Mouse (Mus musculus) neural tube, embryonic 11.5 days (tissue): ENCODE results near the gene Jarid2. TPM values are rescaled to one million over a fixed set of nuclear protein-coding genes. Genes with fewer than 3 reads are reported as not detected.

ENCODE experiments used
- ATAC-seq: fragments of 200-750 bp; cut with Nextera tagmentation; 2 replicates; pipeline ENCODE4 v1.8.0; 2017; ENCODE audit warnings: moderate number of reproducible peaks, mild to moderate bottlenecking, moderate TSS enrichment, moderate library complexity; ENCODE audit not compliant: insufficient read depth, low FRiP score, low TSS enrichment
- DNase-seq: peaks from one replicate; pipeline ENCODE4 v3.0.0-alpha.2; 2015; ENCODE audit warnings: low spot score
- H3K27ac ChIP-seq: fragments of 300-500 bp; sonication (generic); 2 replicates; pipeline ENCODE4 v1.5.1; 2014; ENCODE audit warnings: low read depth, mild to moderate bottlenecking, low read length
- H3K27me3 ChIP-seq: fragments of 300-500 bp; sonication (generic); 2 replicates; pipeline ENCODE4 v1.6.1; 2014; ENCODE audit warnings: mild to moderate bottlenecking, low read length, mixed read lengths; ENCODE audit not compliant: control insufficient read depth, insufficient read depth
- H3K36me3 ChIP-seq: fragments of 300-500 bp; sonication (generic); 2 replicates; pipeline ENCODE4 v1.6.1; 2014; ENCODE audit warnings: mild to moderate bottlenecking, low read length, moderate library complexity, mixed read lengths; ENCODE audit not compliant: control insufficient read depth, insufficient read depth
- H3K4me1 ChIP-seq: fragments of 300-500 bp; sonication (generic); 2 replicates; pipeline ENCODE4 v1.6.1; 2014; ENCODE audit warnings: low read length, mixed read lengths; ENCODE audit not compliant: control insufficient read depth, insufficient read depth
- H3K4me2 ChIP-seq: fragments of 300-500 bp; sonication (generic); 2 replicates; pipeline ENCODE4 v1.6.1; 2014; ENCODE audit warnings: low read depth, mild to moderate bottlenecking, moderate library complexity
- H3K4me3 ChIP-seq: fragments of 300-500 bp; sonication (generic); 2 replicates; pipeline ENCODE4 v1.5.1; 2014; ENCODE audit warnings: low read depth, low read length
- H3K9ac ChIP-seq: fragments of 300-500 bp; sonication (generic); 2 replicates; pipeline ENCODE4 v1.6.1; 2014; ENCODE audit warnings: mild to moderate bottlenecking, low read length
- H3K9me3 ChIP-seq: fragments of 300-500 bp; sonication (generic); 2 replicates; pipeline ENCODE4 v1.6.1; 2016; ENCODE audit warnings: low read length; ENCODE audit not compliant: control insufficient read depth
- WGBS: fragments of 180-500 bp; shearing (Covaris S2); extraction: QIAGEN DNeasy Blood & Tissue Kit; methylation state at CpG from one replicate; pipeline ENCODE4 v1.1.7; 2014; 5-methylcytosine and 5-hydroxymethylcytosine counted together
- polyA plus RNA-seq: library from polyadenylated mRNA; unstranded; fragments of >200 nt; fragmentation: Nextera tagmentation; extraction: Ambion mirVana; gene quantifications from 2 replicates; pipeline ENCODE4 v1.2.1, GENCODE M21; 2014

Jarid2 gene
- polyA plus RNA-seq, 1 experiment from 2014 or later, result 47.9 TPM

DNA sequence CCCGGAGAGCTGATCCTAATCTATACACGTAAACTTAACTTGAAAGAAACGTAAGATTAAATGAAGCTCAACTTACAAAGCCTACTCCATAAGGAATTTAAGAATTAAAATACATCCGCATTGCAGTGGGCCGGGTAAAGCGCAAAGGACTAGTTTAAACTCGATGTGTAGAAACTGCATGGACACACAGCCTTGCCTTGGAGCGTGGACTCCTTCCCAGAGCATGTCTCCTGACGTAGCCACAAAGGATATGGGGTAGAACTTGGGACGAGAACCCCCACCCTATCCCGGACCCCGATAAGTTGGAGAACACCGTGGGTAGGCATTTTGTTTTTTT lies 3.7 kb downstream of the Jarid2 start:
- DNase-seq (no peak), ATAC-seq (no peak)
- peaks cover 15% of the 10 kb centered on the region for H3K4me1 ChIP-seq
- no peaks in the 10 kb centered on the region for H3K27me3 ChIP-seq
- peak overlapping the region; percentile 73 for H3K4me2 ChIP-seq
- H3K9ac ChIP-seq, result peak overlapping the region; percentile 80
- WGBS, result 0% methylated on average over 13 of the region's 13 CpGs
- H3K9me3 ChIP-seq, result no peaks in the 10 kb centered on the region
- H3K4me3 ChIP-seq, result peak overlapping the region; percentile 72
- H3K36me3 ChIP-seq, result no peaks in the 10 kb centered on the region
- H3K27ac ChIP-seq, result peak overlapping the region; percentile 53; the same call in 1 of the 2 replicates

DNA sequence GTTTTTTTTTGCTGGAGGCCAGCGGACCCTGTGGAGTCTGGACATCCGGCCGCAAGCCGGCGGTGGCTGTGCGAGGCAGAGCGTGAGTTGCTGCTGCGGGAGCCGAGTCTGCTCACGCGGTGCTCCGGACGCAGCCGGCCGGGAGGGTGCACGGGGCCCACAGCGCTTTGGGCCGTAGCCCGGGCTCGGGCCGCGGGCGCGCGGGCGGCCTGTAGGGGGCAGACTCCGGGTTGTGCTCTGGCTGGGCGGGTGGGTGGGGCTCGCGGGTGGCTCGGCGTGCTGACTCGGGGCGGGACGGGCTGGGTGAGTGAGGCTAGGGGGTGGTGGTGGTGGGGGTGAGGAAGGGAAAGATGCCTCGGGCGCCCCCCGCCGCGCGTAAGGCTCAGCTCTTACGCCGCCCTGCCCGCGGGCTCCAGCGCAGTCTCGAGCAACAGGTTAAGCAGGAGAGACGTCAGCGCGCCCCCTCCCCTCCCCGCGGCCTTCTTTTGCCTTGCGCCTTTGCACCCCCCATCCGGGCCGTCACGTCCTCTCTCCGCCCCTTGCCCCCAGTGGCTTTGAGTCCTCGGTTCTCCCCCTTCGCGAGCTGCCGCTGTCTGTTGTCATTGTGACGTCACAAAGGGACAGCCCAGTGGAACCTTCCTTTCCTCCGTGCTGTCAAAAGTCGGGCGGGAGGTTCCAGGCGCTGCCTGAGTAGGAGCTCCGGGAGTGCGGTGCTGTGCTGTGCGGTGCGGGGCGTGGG lies 4.3 kb downstream of the Jarid2 start:
- Histone ChIP-seq H3K36me3 (no peaks in the 10 kb centered on the region), H3K9me3 (no peaks in the 10 kb centered on the region), H3K4me1 (peaks cover 15% of the 10 kb centered on the region), H3K27me3 (no peaks in the 10 kb centered on the region), H3K4me2 (peak overlapping the region; percentile 73), H3K27ac (peak overlapping the region; percentile 53), H3K9ac (peak overlapping the region; percentile 80), H3K4me3 (peak overlapping the region; percentile 72)
- peak; percentile 86 for DNase-seq
- peak; percentile 49 for ATAC-seq
- under 1% methylated on average over 60 of the region's 71 CpGs for WGBS

DNA sequence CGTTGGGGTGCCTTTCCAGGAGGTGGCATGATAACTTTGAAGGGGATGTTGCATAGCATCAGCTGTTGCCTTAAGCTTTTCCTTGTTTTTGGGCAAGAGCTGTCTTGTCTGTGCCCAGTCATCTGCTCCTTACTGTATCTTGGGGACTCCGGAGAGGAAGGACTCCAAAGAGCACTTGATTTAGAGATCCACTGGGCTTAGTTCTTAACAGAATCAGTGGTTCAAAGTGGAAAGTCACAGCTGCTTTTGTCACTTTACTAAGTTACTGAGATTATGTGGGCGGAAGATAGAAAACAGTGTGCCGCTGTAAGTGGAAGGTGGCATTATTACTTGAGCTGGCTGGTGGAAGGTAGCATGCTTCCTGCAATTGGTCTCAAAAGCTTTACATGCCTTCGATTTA lies 5.2 kb downstream of the Jarid2 start:
- no peaks in the 10 kb centered on the region for H3K27me3 ChIP-seq
- no peak overlapping the region for H3K27ac ChIP-seq
- H3K9ac ChIP-seq, result peak overlapping the region; percentile 80; the same call in 1 of the 2 replicates
- DNase-seq (no peak), ATAC-seq (no peak)
- no peaks in the 10 kb centered on the region for H3K9me3 ChIP-seq
- H3K4me3 ChIP-seq, result peak overlapping the region; percentile 72
- peak overlapping the region; percentile 73 for H3K4me2 ChIP-seq
- peaks cover 11% of the 10 kb centered on the region for H3K4me1 ChIP-seq
- H3K36me3 ChIP-seq, result no peaks in the 10 kb centered on the region
- 75% methylated on average over 5 of the region's 5 CpGs for WGBS

GRCm38 (mm10) chr13:44735088-44735690 lies 5.9 kb downstream of the Jarid2 start:
- Histone ChIP-seq H3K27ac (no peak overlapping the region), H3K9me3 (no peaks in the 10 kb centered on the region), H3K4me1 (peaks cover 11% of the 10 kb centered on the region), H3K36me3 (no peaks in the 10 kb centered on the region), H3K27me3 (no peaks in the 10 kb centered on the region), H3K4me2 (no peak overlapping the region), H3K9ac (no peak overlapping the region), H3K4me3 (no peak overlapping the region)
- 67% methylated on average over 1 of the region's 1 CpGs for WGBS
- ATAC-seq (no peak), DNase-seq (no peak)

DNA sequence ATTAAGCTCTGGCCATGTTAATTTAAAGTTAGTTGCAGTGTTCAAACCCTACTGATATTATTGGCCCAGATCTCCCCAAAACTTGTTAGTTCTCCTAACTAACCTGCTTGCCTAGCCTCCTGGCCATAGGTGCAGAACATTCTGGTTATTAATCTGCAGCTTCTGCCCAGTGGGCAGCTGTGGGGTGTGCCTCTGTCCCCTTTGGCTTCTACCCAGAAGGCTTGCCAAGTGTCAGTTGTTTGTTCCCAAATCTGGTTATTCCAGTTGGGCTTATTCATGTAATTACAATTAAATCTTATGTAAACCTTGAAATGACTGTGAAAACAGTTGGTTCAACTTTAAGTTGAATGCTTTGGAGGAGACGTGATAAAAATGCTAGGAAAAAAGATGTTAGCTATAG lies 8.0 kb downstream of the Jarid2 start:
- Histone ChIP-seq H3K9ac (no peak overlapping the region), H3K27ac (no peak overlapping the region), H3K36me3 (no peaks in the 10 kb centered on the region), H3K4me3 (no peak overlapping the region), H3K27me3 (no peaks in the 10 kb centered on the region), H3K9me3 (no peaks in the 10 kb centered on the region), H3K4me2 (no peak overlapping the region), H3K4me1 (peaks cover 11% of the 10 kb centered on the region)
- 96% methylated on average over 1 of the region's 1 CpGs for WGBS
- no peak for ATAC-seq
- no peak for DNase-seq

- 34% methylated on average over 3 of the region's 3 CpGs for WGBS
- Histone ChIP-seq H3K27me3 (no peaks in the 10 kb centered on the region), H3K4me2 (no peak overlapping the region), H3K36me3 (no peaks in the 10 kb centered on the region), H3K27ac (0 out of 2 replicates have a peak overlapping the region, but pooled peaks have one; percentile 75), H3K4me1 (peaks cover 37% of the 10 kb centered on the region), H3K9ac (no peak overlapping the region), H3K4me3 (no peak overlapping the region), H3K9me3 (no peaks in the 10 kb centered on the region)
- ATAC-seq, result peak; percentile 89
- peak; percentile 79 for DNase-seq
Observed at GRCm38 (mm10) chr13:44751780-44752179, 22.5 kb downstream of the Jarid2 start.

DNA sequence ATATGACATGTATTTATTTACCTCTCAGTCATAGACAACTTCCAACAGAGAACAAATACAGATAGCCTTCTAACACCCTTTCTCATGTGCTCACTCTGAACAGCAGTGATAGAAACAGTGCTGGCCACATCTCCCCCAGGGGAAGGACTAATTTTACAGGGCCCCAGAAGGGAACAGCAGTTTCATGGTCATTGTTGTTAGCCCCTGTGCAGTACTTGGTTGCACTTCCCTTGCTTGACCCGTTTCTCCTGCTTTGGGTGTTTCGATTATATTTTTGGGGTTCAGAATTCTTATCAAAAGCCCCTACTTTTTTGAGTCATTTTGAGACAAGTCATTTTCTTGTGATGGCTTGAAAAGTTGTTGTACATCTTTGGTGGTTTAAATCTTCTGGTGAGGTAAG lies 23.9 kb downstream of the Jarid2 start:
- WGBS, result 91% methylated on average over 2 of the region's 2 CpGs
- Histone ChIP-seq H3K36me3 (no peaks in the 10 kb centered on the region), H3K4me2 (no peak overlapping the region), H3K9ac (no peak overlapping the region), H3K27me3 (no peaks in the 10 kb centered on the region), H3K4me1 (peaks cover 31% of the 10 kb centered on the region), H3K9me3 (no peaks in the 10 kb centered on the region), H3K4me3 (no peak overlapping the region), H3K27ac (no peak overlapping the region)
- ATAC-seq, result no peak
- DNase-seq, result no peak

DNA sequence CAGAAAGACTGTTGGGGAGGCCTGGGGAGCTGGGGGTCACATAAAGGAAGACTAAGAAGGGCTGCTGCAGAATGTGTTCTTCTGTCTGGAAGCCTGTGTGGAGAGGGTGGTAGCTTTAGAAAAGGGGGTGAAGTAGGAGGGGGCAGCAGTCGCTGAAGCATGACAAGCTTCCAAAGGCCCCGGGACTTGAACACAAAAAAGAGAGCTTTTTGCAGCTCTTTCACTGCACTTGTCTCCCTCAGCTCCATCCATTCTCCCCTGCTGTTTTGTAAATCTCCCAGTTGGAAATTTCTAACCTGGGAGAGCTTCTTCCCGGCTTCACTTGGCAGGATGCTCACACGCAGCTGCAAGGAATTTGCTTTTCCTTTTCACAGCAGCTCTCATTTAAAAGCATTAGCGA lies 26.2 kb downstream of the Jarid2 start:
- Histone ChIP-seq H3K36me3 (no peaks in the 10 kb centered on the region), H3K4me2 (peak overlapping the region; percentile 4; the same call in 1 of the 2 replicates), H3K4me1 (peaks cover 26% of the 10 kb centered on the region), H3K4me3 (no peak overlapping the region), H3K9me3 (no peaks in the 10 kb centered on the region), H3K9ac (no peak overlapping the region), H3K27ac (0 out of 2 replicates have a peak overlapping the region, but pooled peaks have one; percentile 31), H3K27me3 (no peaks in the 10 kb centered on the region)
- ATAC-seq, result no peak
- DNase-seq, result no peak
- whole genome bisulfite sequencing, result 6% methylated on average over 5 of the region's 5 CpGs

- no peak for ATAC-seq
- no peaks in the 10 kb centered on the region for H3K36me3 ChIP-seq
- WGBS, result 88% methylated on average over 1 of the region's 1 CpGs
- no peak overlapping the region for H3K27ac ChIP-seq
- DNase-seq, result no peak
- no peaks in the 10 kb centered on the region for H3K9me3 ChIP-seq
- no peak overlapping the region for H3K9ac ChIP-seq
- H3K4me3 ChIP-seq, result no peak overlapping the region
- H3K27me3 ChIP-seq, result no peaks in the 10 kb centered on the region
- H3K4me1 ChIP-seq, result peaks cover 12% of the 10 kb centered on the region
- no peak overlapping the region for H3K4me2 ChIP-seq
Observed at GRCm38 (mm10) chr13:44758750-44759149, 29.5 kb downstream of the Jarid2 start.
